Mouse (Mus musculus) embryonic facial prominence, embryonic 10.5 days (tissue): Measurements from ENCODE around the gene Spata25. TPM values are rescaled to one million over a fixed set of nuclear protein-coding genes. Genes with fewer than 3 reads are reported as not detected.

Source experiments
- DNase-seq: peaks from one replicate; pipeline ENCODE4 v3.0.0-alpha.2; 2017; ENCODE audit warnings: low spot score
- H3K27ac ChIP-seq: fragments of 300-500 bp; sonication (generic); replicated peaks from 2 replicates; pipeline ENCODE4 v1.5.1; 2016; ENCODE audit warnings: mild to moderate bottlenecking
- H3K27me3 ChIP-seq: fragments of 300-500 bp; sonication (generic); replicated peaks from 2 replicates; pipeline ENCODE4 v1.6.1; 2016; ENCODE audit warnings: low read depth, mild to moderate bottlenecking; ENCODE audit not compliant: poor library complexity, severe bottlenecking
- H3K36me3 ChIP-seq: fragments of 300-500 bp; sonication (generic); replicated peaks from 2 replicates; pipeline ENCODE4 v1.6.1; 2016; ENCODE audit warnings: mild to moderate bottlenecking, moderate library complexity
- H3K4me1 ChIP-seq: fragments of 300-500 bp; sonication (generic); 2 replicates; pipeline ENCODE4 v1.6.1; 2016
- H3K4me3 ChIP-seq: fragments of 300-500 bp; sonication (generic); 2 replicates; pipeline ENCODE4 v1.5.1; 2016; ENCODE audit warnings: mild to moderate bottlenecking, moderate library complexity
- H3K9me3 ChIP-seq: fragments of 300-500 bp; sonication (generic); 2 replicates; pipeline ENCODE4 v1.6.1; 2016; ENCODE audit warnings: mild to moderate bottlenecking
- WGBS: fragments of 180-500 bp; shearing (Covaris S2); methylation state at CpG from one replicate; pipeline ENCODE4 v1.1.7; 2016; 5-methylcytosine and 5-hydroxymethylcytosine counted together
- polyA plus RNA-seq: library from polyadenylated mRNA; unstranded; fragments of >200 nt; fragmentation: Nextera tagmentation; extraction: Ambion mirVana; gene quantifications from 2 replicates; pipeline ENCODE4 v1.2.1, GENCODE M21; 2016

The Spata25 gene
- polyA plus RNA-seq, 1 experiment from 2014 or later, result not detected

- Histone ChIP-seq H3K27ac (no peak overlapping the region), H3K9me3 (no peaks in the 10 kb centered on the region), H3K4me3 (no peak overlapping the region), H3K27me3 (peaks cover 13% of the 10 kb centered on the region; the same call in 1 of the 2 replicates), H3K4me1 (peaks cover 36% of the 10 kb centered on the region), H3K36me3 (peaks cover 8% of the 10 kb centered on the region; the same call in 1 of the 2 replicates)
- 75% methylated on average over 7 of the region's 7 CpGs for WGBS
- DNase-seq, result no peak
These were observed 44.3 kb downstream of the Spata25 start for GRCm38 (mm10) chr2:164783926-164784581.

DNA sequence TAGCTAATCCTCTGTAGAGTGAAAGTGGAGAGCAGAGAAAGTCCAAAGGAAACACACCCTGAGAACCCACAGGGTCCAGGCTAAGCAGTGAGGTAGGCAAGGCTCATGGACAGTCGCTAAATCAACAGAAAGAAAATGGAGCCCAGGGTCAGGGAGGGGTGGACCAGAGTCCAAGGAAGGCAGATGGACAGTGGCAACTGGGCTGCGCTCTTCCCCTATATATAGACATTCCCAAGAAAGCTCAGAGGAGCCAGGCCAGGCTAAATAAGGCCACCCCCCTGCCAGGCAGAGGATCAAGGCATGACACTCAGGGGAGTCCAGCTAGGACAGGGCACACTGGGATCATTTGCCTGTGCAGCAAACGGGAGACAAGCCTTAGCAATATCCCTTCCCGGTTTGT is 46.5 kb downstream of the Spata25 start:
- 74% methylated on average over 4 of the region's 4 CpGs for WGBS
- Histone ChIP-seq H3K27me3 (peaks cover 19% of the 10 kb centered on the region; the same call in 1 of the 2 replicates), H3K4me1 (peaks cover 23% of the 10 kb centered on the region), H3K27ac (no peak overlapping the region), H3K36me3 (no peaks in the 10 kb centered on the region), H3K9me3 (no peaks in the 10 kb centered on the region), H3K4me3 (no peak overlapping the region)
- DNase-seq, result no peak

DNA sequence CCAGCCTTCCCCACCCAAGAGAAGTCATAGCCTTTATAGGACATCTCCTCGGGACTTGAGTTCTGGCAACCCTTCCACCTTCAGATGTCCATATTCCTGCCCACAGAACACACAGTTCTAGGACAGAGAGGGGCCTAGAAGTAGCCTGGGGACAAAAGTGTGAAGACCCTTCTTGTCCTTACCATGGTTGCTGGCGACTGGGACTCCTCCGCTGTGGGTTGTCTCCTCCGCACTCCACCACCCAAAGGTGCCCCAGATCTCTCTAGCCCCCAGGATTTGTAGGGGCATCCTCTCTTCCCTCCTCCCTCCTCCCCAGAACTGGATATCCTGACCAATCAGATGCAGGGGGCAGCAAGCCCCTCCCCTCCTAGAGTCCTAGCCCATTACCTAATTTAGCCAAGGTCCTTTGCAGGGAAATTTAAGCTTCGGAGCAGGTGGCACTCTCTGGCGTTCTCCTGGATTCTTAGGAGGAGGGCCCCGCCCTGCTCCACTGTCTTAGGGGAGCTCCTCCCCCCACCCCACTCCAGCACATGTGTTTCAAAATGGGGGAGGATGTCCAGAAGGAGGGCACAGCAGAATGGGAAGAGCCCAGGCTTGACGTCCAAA is 48.8 kb downstream of the Spata25 start, which contains the start of gene Tnnc2:
Tnnc2 (minus strand) TSS at position 487 of the 606 bp plus-strand sequence.
- no peak for DNase-seq
- Histone ChIP-seq H3K4me1 (no peaks in the 10 kb centered on the region; the same call in 1 of the 2 replicates), H3K27me3 (0 out of 2 replicates have a peak, but pooled peaks cover 14% of the 10 kb centered on the region), H3K4me3 (no peak within 1 kb of the TSS), H3K36me3 (no peaks in the 10 kb centered on the region), H3K27ac (no peak within 1 kb of the TSS), H3K9me3 (no peaks in the 10 kb centered on the region)
- 72% methylated on average over 8 of the region's 8 CpGs for WGBS

DNA sequence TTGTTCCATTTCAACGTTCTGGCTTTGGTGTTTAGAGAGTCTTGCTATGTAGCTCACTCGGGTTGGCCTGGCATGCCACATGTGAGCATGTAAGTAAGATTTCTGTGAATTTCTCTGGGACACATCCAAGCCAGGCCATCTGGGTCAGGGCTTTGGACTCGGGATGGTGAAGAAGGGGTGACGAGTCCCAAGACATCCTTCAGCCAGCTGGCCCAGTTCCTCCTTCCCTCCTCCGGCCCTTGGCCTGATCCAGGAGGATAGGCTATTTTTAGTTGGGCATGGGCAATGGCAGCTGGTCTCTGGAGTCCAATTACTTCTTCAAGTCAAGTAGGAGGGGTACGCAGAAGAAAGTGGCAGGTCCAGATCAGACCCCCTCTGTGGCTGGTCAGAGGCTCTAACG is 49.5 kb downstream of the Spata25 start:
- Histone ChIP-seq H3K27me3 (0 out of 2 replicates have a peak, but pooled peaks cover 11% of the 10 kb centered on the region), H3K4me3 (no peak overlapping the region), H3K4me1 (no peaks in the 10 kb centered on the region), H3K36me3 (peaks cover under 1% of the 10 kb centered on the region; the same call in 1 of the 2 replicates), H3K9me3 (no peaks in the 10 kb centered on the region), H3K27ac (no peak overlapping the region)
- 82% methylated on average over 7 of the region's 7 CpGs for WGBS
- DNase-seq, result no peak

DNA sequence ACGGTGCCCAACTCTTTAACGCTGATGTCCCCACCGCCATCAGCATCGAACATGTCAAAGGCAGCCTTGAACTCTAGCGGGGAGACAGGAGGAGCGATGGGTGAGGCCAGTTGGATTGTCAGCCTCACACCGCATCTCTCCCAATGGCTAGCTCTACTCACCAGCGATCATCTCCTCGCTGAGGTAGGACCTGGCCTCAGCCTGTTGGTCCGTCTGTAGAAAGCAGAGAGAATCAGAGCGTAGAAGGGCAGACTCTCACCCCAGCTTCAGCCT is 50.4 kb downstream of the Spata25 start:
- DNase-seq, result no peak
- Histone ChIP-seq H3K9me3 (no peaks in the 10 kb centered on the region), H3K36me3 (peaks cover 9% of the 10 kb centered on the region), H3K4me3 (no peak overlapping the region), H3K4me1 (0 out of 2 replicates have a peak, but pooled peaks cover 3% of the 10 kb centered on the region), H3K27ac (no peak overlapping the region), H3K27me3 (0 out of 2 replicates have a peak, but pooled peaks cover 11% of the 10 kb centered on the region)
- WGBS, result 88% methylated on average over 11 of the region's 11 CpGs

DNA sequence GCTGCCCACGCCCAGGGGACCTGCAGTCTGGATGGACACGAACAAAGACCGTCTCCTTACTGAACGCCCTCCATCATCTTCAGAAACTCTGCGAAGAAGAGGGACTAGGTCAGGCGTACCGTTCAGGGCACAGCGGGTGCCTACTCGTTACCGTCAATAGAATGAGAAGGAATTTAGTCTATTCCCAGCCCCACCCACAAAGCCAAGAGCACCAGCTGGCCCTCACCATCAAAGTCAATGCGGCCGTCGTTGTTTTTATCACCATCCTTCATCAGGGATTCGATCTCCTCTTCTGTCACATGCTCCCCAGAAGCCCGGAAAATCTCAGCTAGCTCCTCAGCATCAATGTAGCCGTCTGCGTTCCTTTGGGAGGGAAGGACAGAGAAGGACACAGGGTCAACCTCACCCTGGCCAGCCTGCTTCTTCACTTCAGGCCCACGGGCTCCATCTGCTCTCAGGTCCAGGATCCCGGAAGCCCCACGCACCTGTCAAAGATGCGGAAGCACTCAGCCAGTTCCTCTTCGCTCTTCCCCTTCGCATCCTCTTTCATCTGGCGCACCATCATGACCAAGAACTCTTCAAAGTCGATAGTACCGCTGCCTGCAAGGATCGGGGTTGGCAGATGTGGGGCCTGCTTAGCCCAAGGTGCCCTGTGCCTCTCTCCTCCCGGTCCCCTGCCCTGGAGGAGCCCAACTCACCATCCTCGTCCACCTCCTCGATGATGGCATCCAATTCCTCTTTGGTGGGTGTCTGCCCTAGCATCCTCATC is 50.9 kb downstream of the Spata25 start:
- 85% methylated on average over 30 of the region's 30 CpGs for WGBS
- no peak for DNase-seq

GRCm38 (mm10) chr2:164776801-164777200 is 51.5 kb downstream of the Spata25 start:
- H3K4me1 ChIP-seq, result peaks cover 11% of the 10 kb centered on the region
- 0 out of 2 replicates have a peak, but pooled peaks cover 11% of the 10 kb centered on the region for H3K27me3 ChIP-seq
- 74% methylated on average over 17 of the region's 17 CpGs for WGBS
- no peak for DNase-seq
- H3K36me3 ChIP-seq, result peaks cover 21% of the 10 kb centered on the region
- H3K27ac ChIP-seq, result no peak overlapping the region
- H3K9me3 ChIP-seq, result no peaks in the 10 kb centered on the region
- no peak overlapping the region for H3K4me3 ChIP-seq

More for the DNA sequence above, 50.9 kb downstream of the Spata25 start:
- Histone ChIP-seq H3K4me3 (no peak overlapping the region), H3K27me3 (0 out of 2 replicates have a peak, but pooled peaks cover 11% of the 10 kb centered on the region), H3K27ac (no peak overlapping the region), H3K4me1 (peaks cover 5% of the 10 kb centered on the region; the same call in 1 of the 2 replicates), H3K36me3 (peaks cover 15% of the 10 kb centered on the region), H3K9me3 (no peaks in the 10 kb centered on the region)

Other genes with a start within 250 kb of the Spata25 start
- not detected in 2 replicates for gene Wfdc6a, start 243.1 kb downstream of the Spata25 start, polyA plus RNA-seq
- not detected in 2 replicates for gene Eppin, start 234.9 kb downstream of the Spata25 start, polyA plus RNA-seq
- not detected in 2 replicates for gene Wfdc6b, start 215.0 kb downstream of the Spata25 start, polyA plus RNA-seq
- gene Wfdc8, start 214.9 kb downstream of the Spata25 start, polyA plus RNA-seq, result not detected in 2 replicates
- gene Wfdc16, start 189.7 kb downstream of the Spata25 start, polyA plus RNA-seq, result not detected in 2 replicates
- not detected in 2 replicates for gene Wfdc10, start 172.5 kb downstream of the Spata25 start, polyA plus RNA-seq
- not detected in 2 replicates for gene Wfdc9, start 172.0 kb downstream of the Spata25 start, polyA plus RNA-seq
- gene Wfdc11, start 154.4 kb downstream of the Spata25 start, polyA plus RNA-seq, result not detected in 2 replicates
- gene Wfdc13, start 143.4 kb downstream of the Spata25 start, polyA plus RNA-seq, result 0.14 TPM in 1 of 2 replicates, not detected in the other
- not detected in 2 replicates for gene Spint4, start 130.0 kb downstream of the Spata25 start, polyA plus RNA-seq
- not detected in 2 replicates for gene Spint5, start 113.2 kb downstream of the Spata25 start, polyA plus RNA-seq
- 0.87 and 0.95 TPM in 2 replicates for gene Wfdc3, start 82.6 kb downstream of the Spata25 start, polyA plus RNA-seq
- 85.1 and 88.8 TPM in 2 replicates for gene Dnttip1, start 82.6 kb downstream of the Spata25 start, polyA plus RNA-seq
- 571 and 605 TPM in 2 replicates for gene Ube2c, start 58.6 kb downstream of the Spata25 start, polyA plus RNA-seq
- gene Tnnc2, start 48.6 kb downstream of the Spata25 start, polyA plus RNA-seq, result not detected in 2 replicates
- 10.7 and 11.9 TPM in 2 replicates for gene Snx21, start 42.7 kb downstream of the Spata25 start, polyA plus RNA-seq
- gene Acot8, start 23.7 kb downstream of the Spata25 start, polyA plus RNA-seq, result 13.9 and 15.8 TPM in 2 replicates
- 8.5 and 8.6 TPM in 2 replicates for gene Zswim3, start 23.4 kb downstream of the Spata25 start, polyA plus RNA-seq
- gene Zswim1, start 5.9 kb downstream of the Spata25 start, polyA plus RNA-seq, result 24.2 and 27.1 TPM in 2 replicates
- 95.8 and 100 TPM in 2 replicates for gene Ctsa, start 4.3 kb upstream of the Spata25 start, polyA plus RNA-seq
- gene Neurl2, start 4.9 kb upstream of the Spata25 start, polyA plus RNA-seq, result 4.8 and 5.4 TPM in 2 replicates
- 36.7 and 40.7 TPM in 2 replicates for gene Pltp, start 29.2 kb upstream of the Spata25 start, polyA plus RNA-seq
- 77.2 and 81.2 TPM in 2 replicates for gene Pcif1, start 50.8 kb upstream of the Spata25 start, polyA plus RNA-seq
- 17.4 and 18.2 TPM in 2 replicates for gene Zfp335, start 83.2 kb upstream of the Spata25 start, polyA plus RNA-seq
- gene Mmp9, start 112.2 kb upstream of the Spata25 start, polyA plus RNA-seq, result 0.28 and 0.77 TPM in 2 replicates
- gene Slc12a5, start 132.3 kb upstream of the Spata25 start, polyA plus RNA-seq, result 1.5 and 1.7 TPM in 2 replicates
- 98.9 TPM in 2 replicates for gene Ncoa5, start 206.3 kb upstream of the Spata25 start, polyA plus RNA-seq
- gene Cd40, start 227.1 kb upstream of the Spata25 start, polyA plus RNA-seq, result 5.0 and 6.2 TPM in 2 replicates